Mouse (Mus musculus) right cerebral cortex, adult 2 months (tissue): ENCODE data around the gene T2.
"Not testable (repeated sequence)": the region's sequence is repeated elsewhere in the genome, so short reads cannot be mapped to it uniquely, and the experiment has no call there.

ENCODE experiments used
- DNase-seq, 2 experiments: peaks; one replicate each; pipeline ENCODE4 v3.0.0; 2021 to 2022; ENCODE audit warnings: low spot score in 2 of 2

Gene T2

DNA sequence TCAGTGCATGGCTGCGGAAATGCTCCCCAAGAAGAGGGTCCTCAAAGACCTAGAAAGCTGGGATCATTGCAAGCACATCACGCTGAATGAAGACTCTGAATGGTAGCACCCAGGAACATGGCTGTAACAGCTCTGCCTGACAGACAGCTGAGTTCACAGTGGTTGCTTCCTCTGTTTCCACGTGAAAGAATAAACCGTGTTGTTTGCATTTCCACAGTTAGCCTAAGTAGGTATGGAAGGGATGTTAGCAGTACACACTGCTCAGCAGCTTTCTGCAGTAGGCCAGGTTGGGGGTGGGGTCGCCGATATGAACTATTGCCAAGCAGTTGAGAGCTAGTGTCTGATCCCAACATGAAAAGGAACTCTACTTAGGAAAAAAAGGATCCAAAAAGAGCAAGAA, at the start of gene T2:
T2 (plus strand) TSS at position 301 of the 400 bp plus-strand sequence.
- no peak for DNase-seq

DNA sequence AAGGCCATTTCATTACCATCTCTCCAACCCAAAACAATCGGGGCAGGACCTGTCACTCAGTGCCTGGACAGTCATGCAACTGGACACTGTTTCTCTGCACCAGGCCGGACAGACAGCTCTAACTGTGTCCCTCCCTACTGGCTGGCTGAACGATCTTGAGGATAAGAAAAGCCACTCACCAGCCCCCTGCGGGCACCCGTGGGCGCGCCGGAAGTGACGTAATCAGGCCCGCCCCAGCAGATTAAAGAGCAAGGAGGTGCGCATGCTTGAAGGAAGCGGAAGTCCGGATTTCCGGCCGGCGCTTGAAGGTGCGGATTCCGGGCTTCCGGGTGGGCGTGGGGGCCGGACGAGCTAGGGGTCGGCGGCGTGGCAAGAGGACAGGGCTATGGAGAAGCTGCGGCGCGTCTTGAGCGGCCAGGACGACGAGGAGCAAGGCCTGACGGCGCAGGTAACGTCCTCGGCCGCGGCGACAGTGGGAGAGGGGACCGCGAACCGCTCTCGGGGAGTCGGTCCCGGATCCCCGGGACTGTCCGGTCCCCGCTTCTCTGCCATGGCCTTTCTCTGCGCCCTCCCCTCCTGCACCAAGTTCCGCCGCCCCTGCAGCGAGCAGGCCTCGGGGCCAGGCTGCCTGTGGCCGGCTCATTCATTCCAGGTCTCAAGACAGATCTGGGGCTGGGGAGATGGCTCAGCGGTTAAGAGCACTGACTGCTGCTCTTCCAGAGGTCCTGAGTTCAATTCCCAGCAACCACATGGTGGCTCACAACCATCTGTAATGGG, 44.8 kb upstream of the T2 start, which contains the start of gene Sft2d1:
Sft2d1 (plus strand) TSS at position 265 of the 777 bp plus-strand sequence.
- DNase-seq, result peak; percentile 98

- no peak for DNase-seq
Observed at GRCm38 (mm10) chr17:8311751-8312150, 44.0 kb upstream of the T2 start.

- DNase-seq, result no peak
Observed at GRCm38 (mm10) chr17:8313976-8314375, 41.8 kb upstream of the T2 start.

DNA sequence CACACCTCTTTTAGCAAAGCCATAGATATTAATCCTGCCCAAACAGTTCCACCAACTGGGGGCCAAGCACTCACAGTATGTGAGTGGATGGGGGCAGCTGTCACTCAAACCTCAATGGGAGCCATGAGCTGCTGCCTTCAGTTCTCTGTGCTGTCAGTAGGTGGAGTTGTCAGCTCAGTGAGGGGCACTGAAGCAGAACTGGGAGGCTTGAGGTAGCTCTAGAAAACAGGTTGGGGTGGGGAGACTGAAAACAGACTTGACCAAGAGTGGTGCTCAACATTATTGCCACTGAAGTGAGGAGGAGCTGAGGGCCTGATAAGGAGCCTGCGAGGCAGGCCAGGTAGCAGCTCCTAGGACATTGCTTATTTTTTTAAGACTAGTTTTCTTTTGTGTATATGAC, 39.5 kb upstream of the T2 start:
- peak in 1 of 2 experiments; percentile 31 for DNase-seq

DNA sequence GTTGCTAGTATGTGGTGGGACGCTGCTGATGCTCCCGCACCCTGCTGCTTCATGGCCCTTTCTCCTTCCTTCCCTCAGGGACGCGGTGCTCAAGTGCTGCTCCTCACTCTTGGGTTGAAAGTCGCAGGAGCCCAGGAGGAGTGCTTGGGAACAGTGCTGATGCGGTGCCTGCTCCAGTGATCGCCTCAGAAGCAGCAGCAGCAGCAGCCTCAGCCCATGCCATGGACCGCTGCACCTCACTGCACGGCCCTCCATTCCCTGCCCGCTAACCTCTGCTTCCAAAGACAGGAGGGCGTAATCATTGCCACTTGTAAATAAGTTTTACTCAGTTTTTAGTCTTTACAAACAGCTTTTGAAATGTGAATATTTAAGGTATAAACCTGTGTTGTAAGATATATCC, 28.9 kb upstream of the T2 start:
- DNase-seq, result not testable (repeated sequence)

DNA sequence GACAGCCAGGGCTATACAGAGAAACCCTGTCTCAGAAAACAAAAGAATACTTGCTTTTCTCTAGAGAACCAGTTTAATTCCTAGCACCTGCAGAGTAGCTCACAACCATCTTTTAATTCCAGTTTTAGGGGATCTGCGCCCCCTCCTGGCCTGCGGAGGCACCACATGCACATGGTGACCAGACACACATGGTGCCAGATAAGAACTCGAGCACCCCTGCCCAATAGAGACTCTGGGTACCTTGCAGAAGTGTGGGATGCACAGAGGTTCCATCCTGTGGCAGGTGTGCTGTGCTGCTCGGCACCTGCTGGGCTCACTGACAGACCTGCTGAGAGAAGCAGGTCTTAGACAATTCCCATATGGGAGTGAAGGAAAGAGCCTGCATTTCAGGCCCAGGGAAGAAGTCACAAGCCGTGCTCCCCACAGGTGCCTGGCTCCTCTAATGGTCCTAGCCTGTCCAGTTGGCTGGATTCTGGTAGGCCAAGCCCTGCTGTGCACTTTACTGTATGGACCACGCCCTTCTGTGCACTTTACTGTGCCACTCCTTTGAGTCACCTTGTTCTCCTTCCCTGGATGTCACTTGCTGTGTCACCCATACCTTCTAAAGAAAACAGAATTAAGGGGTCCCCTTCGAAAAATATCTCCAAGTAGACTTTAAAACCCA, 27.1 kb upstream of the T2 start:
- no peak for DNase-seq

GRCm38 (mm10) chr17:8330602-8331001, 25.2 kb upstream of the T2 start:
- no peak for DNase-seq

DNA sequence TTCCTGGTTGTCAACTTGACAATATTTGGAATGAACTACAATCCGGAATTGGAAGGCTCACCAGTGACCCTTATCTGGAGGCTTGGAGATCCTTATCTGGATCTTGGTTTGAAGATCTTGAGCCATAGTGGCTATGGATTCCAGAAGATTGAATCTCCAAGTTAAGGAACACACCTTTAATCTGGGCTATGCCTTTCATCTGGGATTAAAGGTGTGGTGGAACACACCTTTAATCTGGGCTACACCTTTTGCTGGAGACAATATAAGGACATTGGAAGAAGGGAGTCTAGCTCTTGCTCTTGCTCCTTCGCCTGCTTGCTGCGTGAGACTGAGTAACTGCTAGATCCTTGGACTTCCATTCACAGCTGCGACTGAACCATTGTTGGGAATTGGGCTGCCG, 18.6 kb upstream of the T2 start, which contains the start of gene Prr18:
Prr18 (plus strand) TSS at position 301 of the 400 bp plus-strand sequence.
- not testable (repeated sequence) for DNase-seq

GRCm38 (mm10) chr17:8339666-8340374, 16.0 kb upstream of the T2 start:
- peak in 1 of 2 experiments; percentile 14 for DNase-seq

GRCm38 (mm10) chr17:8340407-8341359, 15.1 kb upstream of the T2 start:
- DNase-seq, result peak; percentile 60 to 63

GRCm38 (mm10) chr17:8341360-8341963, 14.3 kb upstream of the T2 start:
- DNase-seq, result peak in 1 of 2 experiments; percentile 41

DNA sequence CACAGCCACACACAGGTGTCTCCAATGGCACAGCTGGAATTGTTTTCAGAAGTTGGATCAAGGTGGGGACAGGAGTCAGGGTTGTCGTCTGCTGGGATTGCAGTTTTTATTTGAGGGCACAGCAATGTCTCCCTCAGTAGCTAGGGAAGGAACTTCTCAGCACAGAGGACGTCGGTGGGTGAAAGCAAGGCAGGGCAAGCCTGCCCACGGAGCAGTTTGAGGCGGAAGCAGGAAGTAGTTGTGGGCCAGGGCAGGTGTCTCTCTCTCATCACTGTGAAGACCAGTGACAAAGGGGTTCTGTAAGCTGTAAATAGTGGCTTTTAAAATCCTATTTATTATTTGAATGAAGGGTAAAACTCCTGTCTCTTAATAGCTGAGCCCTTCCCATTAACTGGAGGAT, 13.1 kb upstream of the T2 start:
- DNase-seq, result no peak

DNA sequence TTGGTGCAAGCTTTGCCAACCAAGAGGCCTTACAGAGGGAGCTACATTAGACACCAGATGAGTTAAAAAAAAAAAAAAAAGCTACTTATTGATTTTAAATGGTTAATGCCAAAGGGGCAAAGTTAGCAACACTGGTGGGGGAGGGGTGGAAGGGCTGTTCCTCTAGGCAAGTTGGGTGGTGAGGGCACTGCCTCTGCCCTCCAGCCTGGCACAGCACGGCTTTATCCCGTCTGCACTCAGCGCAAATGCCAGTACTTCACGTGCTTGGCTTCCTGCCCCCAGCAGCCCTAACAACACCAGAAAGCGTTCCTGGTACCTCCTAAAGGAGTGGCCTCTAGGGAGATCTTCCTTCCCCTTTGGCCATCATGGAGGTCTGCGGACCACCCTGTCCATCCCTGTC, 12.4 kb upstream of the T2 start:
- no peak for DNase-seq

DNA sequence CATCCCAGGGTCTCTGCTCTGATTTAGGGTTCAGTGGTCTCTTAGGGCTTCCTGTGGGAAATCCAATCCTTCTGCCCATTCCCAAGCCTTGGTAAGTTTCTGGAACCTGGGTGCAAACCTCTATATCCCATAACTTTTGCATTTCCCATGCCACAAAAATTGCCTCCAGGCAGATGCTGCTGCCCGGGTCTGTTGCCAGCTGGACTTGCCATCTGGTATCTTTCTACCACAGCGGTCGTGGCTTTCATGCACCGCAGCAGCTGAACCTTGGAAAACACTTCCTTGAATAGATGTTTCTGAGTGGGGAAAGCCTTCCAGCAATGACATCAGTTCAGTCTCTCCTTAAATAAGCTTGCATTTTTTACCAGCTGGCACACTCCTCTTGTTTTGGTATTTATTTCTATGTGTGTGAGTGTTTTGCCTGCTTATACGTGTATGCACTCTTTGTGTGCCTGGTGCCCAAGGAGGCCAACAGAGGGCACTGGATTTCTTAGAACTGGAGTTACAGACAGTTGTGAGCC, 8.0 kb upstream of the T2 start:
- no peak for DNase-seq

DNA sequence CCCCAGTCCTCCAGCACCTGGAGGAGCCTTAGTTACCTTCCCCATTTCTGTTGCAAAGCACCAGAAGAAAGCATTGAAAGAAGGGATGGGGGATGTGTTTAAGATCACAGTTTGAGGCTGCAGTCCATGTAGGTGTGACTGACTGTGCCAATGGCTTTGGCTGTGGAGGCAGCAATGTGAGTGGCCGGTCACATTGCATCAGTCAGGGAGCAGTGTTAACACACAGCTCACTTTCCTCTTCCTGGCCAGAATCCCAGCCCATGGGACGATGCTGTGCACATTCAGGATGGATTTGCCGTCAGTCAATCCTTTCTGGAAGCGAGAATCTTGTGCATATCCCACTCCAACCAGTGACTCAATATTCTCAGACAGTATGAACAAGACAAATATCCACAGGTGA, 6.9 kb upstream of the T2 start:
- no peak for DNase-seq

DNA sequence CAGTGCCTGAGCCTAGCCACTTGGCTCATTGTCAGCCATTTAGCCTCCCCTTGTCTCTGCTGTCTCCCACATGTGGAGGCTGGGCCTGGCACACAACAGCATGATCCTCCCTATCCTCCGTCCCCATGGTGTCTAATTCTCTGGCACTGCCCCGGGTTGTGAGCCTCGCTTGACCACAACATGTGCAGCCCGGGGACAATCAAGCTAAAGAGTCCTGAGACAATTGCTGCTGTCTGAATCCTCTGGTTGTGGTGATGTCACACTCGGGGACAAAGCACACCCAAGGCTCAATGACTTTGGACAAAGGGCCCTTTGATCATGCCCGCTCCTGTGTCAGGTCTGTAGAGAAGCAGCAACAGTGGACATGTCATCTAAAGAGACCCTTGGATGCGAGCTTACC, 4.7 kb upstream of the T2 start:
- no peak for DNase-seq

GRCm38 (mm10) chr17:8357498-8357897, 1.7 kb downstream of the T2 start:
- no peak for DNase-seq

DNA sequence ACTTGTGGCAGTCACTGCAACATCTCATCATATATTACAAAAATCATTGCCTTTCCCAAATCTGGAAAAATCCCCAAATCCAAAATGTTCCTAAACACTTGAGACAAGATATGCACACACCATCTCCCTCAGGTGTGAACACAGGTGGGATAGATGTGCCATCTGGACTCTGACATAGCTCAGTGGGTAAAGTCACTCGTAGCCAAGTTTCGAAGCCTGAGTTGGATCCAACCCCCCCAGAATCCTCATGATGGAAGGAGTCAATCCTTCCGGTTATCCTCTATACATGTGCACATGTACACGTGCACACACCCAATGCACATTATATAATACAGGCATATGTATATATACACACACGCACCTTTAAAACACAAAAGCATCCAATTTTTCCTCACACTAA, 5.1 kb downstream of the T2 start:
- no peak for DNase-seq

GRCm38 (mm10) chr17:8361281-8362103, 5.7 kb downstream of the T2 start:
- DNase-seq, result no peak
